Mouse (Mus musculus): ENCODE data around the gene Kat2a. TPM values are rescaled to one million over a fixed set of nuclear protein-coding genes. Genes with fewer than 3 reads are reported as not detected.

Gene Kat2a
- polyA plus RNA-seq, 1 experiment from 2014 or later = 50.7 TPM

GRCm38 (mm10) chr11:100754021-100754692, 41.9 kb upstream of the Kat2a start:
- H3K4me2 ChIP-seq (replicated peaks; ENCODE audit: low read depth, low read length) = no peak overlapping the region
- H3K9me3 ChIP-seq (ENCODE audit: control insufficient read depth, low read depth, low read length) = no peaks in the 10 kb centered on the region
- 85% methylated on average over 9 of the region's 12 CpGs for WGBS
- H3K36me3 ChIP-seq (ENCODE audit: control insufficient read depth, insufficient read depth, low read length) = no peaks in the 10 kb centered on the region
- no peak overlapping the region for H3K4me3 ChIP-seq (ENCODE audit: low read depth, low read length)
- H3K27me3 ChIP-seq (ENCODE audit: control insufficient read depth, insufficient read depth, low read length) = peaks cover 3% of the 10 kb centered on the region
- no peaks in the 10 kb centered on the region for H3K4me1 ChIP-seq (ENCODE audit: control insufficient read depth, insufficient read depth, low read length)
- ATAC-seq (ENCODE audit: insufficient number of reproducible peaks, insufficient read depth, low FRiP score, low read depth) = no peak
- H3K9ac ChIP-seq (replicated peaks; ENCODE audit: low read depth, low read length) = no peak overlapping the region
- H3K27ac ChIP-seq (ENCODE audit: low read length) = no peak overlapping the region

GRCm38 (mm10) chr11:100752294-100752693, 40.0 kb upstream of the Kat2a start:
- H3K27me3 ChIP-seq (ENCODE audit: control insufficient read depth, insufficient read depth, low read length) = no peaks in the 10 kb centered on the region
- ATAC-seq (ENCODE audit: insufficient number of reproducible peaks, insufficient read depth, low FRiP score, low read depth) = no peak
- H3K27ac ChIP-seq (ENCODE audit: low read length) = no peak overlapping the region
- H3K9ac ChIP-seq (replicated peaks; ENCODE audit: low read depth, low read length) = no peak overlapping the region
- no peak overlapping the region for H3K4me2 ChIP-seq (replicated peaks; ENCODE audit: low read depth, low read length)
- H3K9me3 ChIP-seq (ENCODE audit: control insufficient read depth, low read depth, low read length) = no peaks in the 10 kb centered on the region
- H3K4me3 ChIP-seq (ENCODE audit: low read depth, low read length) = no peak overlapping the region
- 33% methylated on average over 10 of the region's 10 CpGs for WGBS
- H3K36me3 ChIP-seq (ENCODE audit: control insufficient read depth, insufficient read depth, low read length) = no peaks in the 10 kb centered on the region
- no peaks in the 10 kb centered on the region for H3K4me1 ChIP-seq (ENCODE audit: control insufficient read depth, insufficient read depth, low read length)

- WGBS = 86% methylated on average over 16 of the region's 16 CpGs
- no peak overlapping the region for H3K4me2 ChIP-seq (replicated peaks; ENCODE audit: low read depth, low read length)
- H3K27me3 ChIP-seq (ENCODE audit: control insufficient read depth, insufficient read depth, low read length) = no peaks in the 10 kb centered on the region
- no peak for ATAC-seq (ENCODE audit: insufficient number of reproducible peaks, insufficient read depth, low FRiP score, low read depth)
- H3K9ac ChIP-seq (replicated peaks; ENCODE audit: low read depth, low read length) = no peak overlapping the region
- no peaks in the 10 kb centered on the region for H3K9me3 ChIP-seq (ENCODE audit: control insufficient read depth, low read depth, low read length)
- H3K4me1 ChIP-seq (ENCODE audit: control insufficient read depth, insufficient read depth, low read length) = no peaks in the 10 kb centered on the region
- no peaks in the 10 kb centered on the region for H3K36me3 ChIP-seq (ENCODE audit: control insufficient read depth, insufficient read depth, low read length)
- no peak overlapping the region for H3K27ac ChIP-seq (ENCODE audit: low read length)
- no peak overlapping the region for H3K4me3 ChIP-seq (ENCODE audit: low read depth, low read length)
These were observed 37.9 kb upstream of the Kat2a start for GRCm38 (mm10) chr11:100750127-100750526.

- WGBS = 37% methylated on average over 25 of the region's 25 CpGs
- ATAC-seq (ENCODE audit: insufficient number of reproducible peaks, insufficient read depth, low FRiP score, low read depth) = no peak
- Histone ChIP-seq H3K36me3 (ENCODE audit: control insufficient read depth, insufficient read depth, low read length) (no peaks in the 10 kb centered on the region), H3K27me3 (ENCODE audit: control insufficient read depth, insufficient read depth, low read length) (no peaks in the 10 kb centered on the region), H3K27ac (ENCODE audit: low read length) (no peak overlapping the region), H3K4me3 (ENCODE audit: low read depth, low read length) (no peak overlapping the region), H3K9ac (replicated peaks; ENCODE audit: low read depth, low read length) (no peak overlapping the region), H3K4me1 (ENCODE audit: control insufficient read depth, insufficient read depth, low read length) (no peaks in the 10 kb centered on the region), H3K9me3 (ENCODE audit: control insufficient read depth, low read depth, low read length) (no peaks in the 10 kb centered on the region), H3K4me2 (replicated peaks; ENCODE audit: low read depth, low read length) (no peak overlapping the region)
These were observed 37.2 kb upstream of the Kat2a start for GRCm38 (mm10) chr11:100749469-100749868.

- Histone ChIP-seq H3K27ac (ENCODE audit: low read length) (no peak overlapping the region), H3K4me2 (replicated peaks; ENCODE audit: low read depth, low read length) (no peak overlapping the region), H3K36me3 (ENCODE audit: control insufficient read depth, insufficient read depth, low read length) (no peaks in the 10 kb centered on the region), H3K9ac (replicated peaks; ENCODE audit: low read depth, low read length) (no peak overlapping the region), H3K27me3 (ENCODE audit: control insufficient read depth, insufficient read depth, low read length) (no peaks in the 10 kb centered on the region), H3K9me3 (ENCODE audit: control insufficient read depth, low read depth, low read length) (no peaks in the 10 kb centered on the region), H3K4me1 (ENCODE audit: control insufficient read depth, insufficient read depth, low read length) (no peaks in the 10 kb centered on the region), H3K4me3 (ENCODE audit: low read depth, low read length) (no peak overlapping the region)
- no peak for ATAC-seq (ENCODE audit: insufficient number of reproducible peaks, insufficient read depth, low FRiP score, low read depth)
- 76% methylated on average over 4 of the region's 4 CpGs for WGBS
These were observed 36.4 kb upstream of the Kat2a start for GRCm38 (mm10) chr11:100748620-100749019.

GRCm38 (mm10) chr11:100747114-100747513, 34.8 kb upstream of the Kat2a start:
- Histone ChIP-seq H3K4me1 (ENCODE audit: control insufficient read depth, insufficient read depth, low read length) (no peaks in the 10 kb centered on the region), H3K4me3 (ENCODE audit: low read depth, low read length) (no peak overlapping the region), H3K9ac (replicated peaks; ENCODE audit: low read depth, low read length) (no peak overlapping the region), H3K9me3 (ENCODE audit: control insufficient read depth, low read depth, low read length) (no peaks in the 10 kb centered on the region), H3K36me3 (ENCODE audit: control insufficient read depth, insufficient read depth, low read length) (no peaks in the 10 kb centered on the region), H3K27me3 (ENCODE audit: control insufficient read depth, insufficient read depth, low read length) (no peaks in the 10 kb centered on the region), H3K4me2 (replicated peaks; ENCODE audit: low read depth, low read length) (no peak overlapping the region), H3K27ac (ENCODE audit: low read length) (no peak overlapping the region)
- 64% methylated on average over 5 of the region's 5 CpGs for WGBS
- ATAC-seq (ENCODE audit: insufficient number of reproducible peaks, insufficient read depth, low FRiP score, low read depth) = no peak

GRCm38 (mm10) chr11:100746546-100746945, 34.3 kb upstream of the Kat2a start:
- H3K4me1 ChIP-seq (ENCODE audit: control insufficient read depth, insufficient read depth, low read length) = no peaks in the 10 kb centered on the region
- H3K9me3 ChIP-seq (ENCODE audit: control insufficient read depth, low read depth, low read length) = no peaks in the 10 kb centered on the region
- ATAC-seq (ENCODE audit: insufficient number of reproducible peaks, insufficient read depth, low FRiP score, low read depth) = no peak
- no peak overlapping the region for H3K27ac ChIP-seq (ENCODE audit: low read length)
- 80% methylated on average over 10 of the region's 10 CpGs for WGBS
- H3K4me2 ChIP-seq (replicated peaks; ENCODE audit: low read depth, low read length) = no peak overlapping the region
- H3K4me3 ChIP-seq (ENCODE audit: low read depth, low read length) = no peak overlapping the region
- no peaks in the 10 kb centered on the region for H3K27me3 ChIP-seq (ENCODE audit: control insufficient read depth, insufficient read depth, low read length)
- H3K9ac ChIP-seq (replicated peaks; ENCODE audit: low read depth, low read length) = no peak overlapping the region
- H3K36me3 ChIP-seq (ENCODE audit: control insufficient read depth, insufficient read depth, low read length) = no peaks in the 10 kb centered on the region

- peak; percentile 66; the same call in 1 of the 2 replicates for ATAC-seq (ENCODE audit: insufficient number of reproducible peaks, insufficient read depth, low FRiP score, low read depth)
- WGBS = 13% methylated on average over 6 of the region's 6 CpGs
These were observed 32.8 kb upstream of the Kat2a start for GRCm38 (mm10) chr11:100745085-100745484.

GRCm38 (mm10) chr11:100741348-100741747, 29.1 kb upstream of the Kat2a start:
- Histone ChIP-seq H3K9me3 (ENCODE audit: control insufficient read depth, low read depth, low read length) (no peaks in the 10 kb centered on the region), H3K4me1 (ENCODE audit: control insufficient read depth, insufficient read depth, low read length) (peaks cover 10% of the 10 kb centered on the region), H3K27ac (ENCODE audit: low read length) (no peak overlapping the region), H3K36me3 (ENCODE audit: control insufficient read depth, insufficient read depth, low read length) (no peaks in the 10 kb centered on the region), H3K4me2 (replicated peaks; ENCODE audit: low read depth, low read length) (no peak overlapping the region), H3K27me3 (ENCODE audit: control insufficient read depth, insufficient read depth, low read length) (no peaks in the 10 kb centered on the region), H3K9ac (replicated peaks; ENCODE audit: low read depth, low read length) (no peak overlapping the region), H3K4me3 (ENCODE audit: low read depth, low read length) (no peak overlapping the region)
- no peak for ATAC-seq (ENCODE audit: insufficient number of reproducible peaks, insufficient read depth, low FRiP score, low read depth)
- WGBS = 63% methylated on average over 6 of the region's 6 CpGs

More at GRCm38 (mm10) chr11:100745085-100745484, 32.8 kb upstream of the Kat2a start:
- Histone ChIP-seq H3K27me3 (ENCODE audit: control insufficient read depth, insufficient read depth, low read length) (no peaks in the 10 kb centered on the region), H3K36me3 (ENCODE audit: control insufficient read depth, insufficient read depth, low read length) (no peaks in the 10 kb centered on the region), H3K9ac (replicated peaks; ENCODE audit: low read depth, low read length) (no peak overlapping the region), H3K4me1 (ENCODE audit: control insufficient read depth, insufficient read depth, low read length) (no peaks in the 10 kb centered on the region), H3K9me3 (ENCODE audit: control insufficient read depth, low read depth, low read length) (no peaks in the 10 kb centered on the region), H3K4me2 (replicated peaks; ENCODE audit: low read depth, low read length) (no peak overlapping the region), H3K4me3 (ENCODE audit: low read depth, low read length) (no peak overlapping the region), H3K27ac (ENCODE audit: low read length) (no peak overlapping the region)

Measured in stomach, embryonic 14.5 days (tissue).